Mouse (Mus musculus): ENCODE data around the gene Gm10721.
"Not testable (repeated sequence)": the region's sequence is repeated elsewhere in the genome, so short reads cannot be mapped to it uniquely, and the experiment has no call there.

The Gm10721 gene

GRCm38 (mm10) chr9:3012733-3013279 is at the start of gene Gm10721:
Gene Gm10721 (plus strand): TSS chr9:3013140.
- in situ Hi-C loops (cut with MboI, MseI), result not testable (repeated sequence)

GRCm38 (mm10) chr9:3000445-3000972 is 12.4 kb upstream of the Gm10721 start, which contains the start of gene Gm10722:
Gene Gm10722 (plus strand): TSS chr9:3000922.
- in situ Hi-C loops (cut with MboI, MseI), result not testable (repeated sequence)

- in situ Hi-C loops (cut with MboI, MseI), result not testable (repeated sequence)
Observed at GRCm38 (mm10) chr9:3001006-3001405, 11.9 kb upstream of the Gm10721 start.

GRCm38 (mm10) chr9:3001948-3002659 is 10.8 kb upstream of the Gm10721 start:
- in situ Hi-C loops (cut with MboI, MseI), result not testable (repeated sequence)

- in situ Hi-C loops (cut with MboI, MseI), result not testable (repeated sequence)
Observed at GRCm38 (mm10) chr9:3002794-3003396, 10.0 kb upstream of the Gm10721 start, which contains the start of gene Gm11168. Gene Gm11168 (plus strand): TSS chr9:3003346.

GRCm38 (mm10) chr9:3006179-3006578 is 6.8 kb upstream of the Gm10721 start:
- in situ Hi-C loops (cut with MboI, MseI), result not testable (repeated sequence)

GRCm38 (mm10) chr9:3006636-3007035 is 6.3 kb upstream of the Gm10721 start:
- in situ Hi-C loops (cut with MboI, MseI), result not testable (repeated sequence)

- in situ Hi-C loops (cut with MboI, MseI), result not testable (repeated sequence)
Observed at GRCm38 (mm10) chr9:3007272-3007671, 5.7 kb upstream of the Gm10721 start.

- in situ Hi-C loops (cut with MboI, MseI), result not testable (repeated sequence)
Observed at GRCm38 (mm10) chr9:3009331-3009730, 3.6 kb upstream of the Gm10721 start.

GRCm38 (mm10) chr9:3012054-3012621 is 802 bp upstream of the Gm10721 start:
- in situ Hi-C loops (cut with MboI, MseI), result not testable (repeated sequence)

GRCm38 (mm10) chr9:3015354-3015753 is 2.4 kb downstream of the Gm10721 start, which contains the start of gene Gm10720:
Gene Gm10720 (plus strand): TSS chr9:3015654.
- in situ Hi-C loops (cut with MboI, MseI), result not testable (repeated sequence)

GRCm38 (mm10) chr9:3015896-3016295 is 3.0 kb downstream of the Gm10721 start:
- in situ Hi-C loops (cut with MboI, MseI), result not testable (repeated sequence)

- in situ Hi-C loops (cut with MboI, MseI), result not testable (repeated sequence)
Observed at GRCm38 (mm10) chr9:3017108-3017507, 4.2 kb downstream of the Gm10721 start, which contains the start of gene Gm10719. Gene Gm10719 (plus strand): TSS chr9:3017408.

- in situ Hi-C loops (cut with MboI, MseI), result not testable (repeated sequence)
Observed at GRCm38 (mm10) chr9:3018944-3019343, 6.0 kb downstream of the Gm10721 start.

- in situ Hi-C loops (cut with MboI, MseI), result not testable (repeated sequence)
Observed at GRCm38 (mm10) chr9:3019835-3020727, 7.1 kb downstream of the Gm10721 start.

- in situ Hi-C loops (cut with MboI, MseI), result not testable (repeated sequence)
Observed at GRCm38 (mm10) chr9:3022316-3023008, 9.5 kb downstream of the Gm10721 start.

- in situ Hi-C loops (cut with MboI, MseI), result not testable (repeated sequence)
Observed at GRCm38 (mm10) chr9:3023312-3023984, 10.5 kb downstream of the Gm10721 start, which contains the start of gene Gm10718. Gene Gm10718 (plus strand): TSS chr9:3023547.

GRCm38 (mm10) chr9:3023985-3024648 is 11.2 kb downstream of the Gm10721 start:
- in situ Hi-C loops (cut with MboI, MseI), result not testable (repeated sequence)

- in situ Hi-C loops (cut with MboI, MseI), result not testable (repeated sequence)
Observed at GRCm38 (mm10) chr9:3024912-3025467, 12.1 kb downstream of the Gm10721 start, which contains the start of gene Gm10717. Gene Gm10717 (plus strand): TSS chr9:3025417.

Data from T-helper 1 cell (primary cell).